Mouse (Mus musculus) myocyte (in vitro differentiated cells): ENCODE data around the gene Aftph.

Experiments used
- CEBPB ChIP-seq: IDR thresholded peaks from 2 replicates; pipeline ENCODE4 v1.6.1; 2011; ENCODE audit warnings: mild to moderate bottlenecking, moderate library complexity; ENCODE audit not compliant: poor library complexity, insufficient read depth, severe bottlenecking
- E2F4 ChIP-seq: IDR thresholded peaks from one replicate; pipeline ENCODE4 v1.6.1; 2011; ENCODE audit warnings: mild to moderate bottlenecking, control low read depth, moderate library complexity; ENCODE audit not compliant: insufficient read depth
- MAX ChIP-seq: IDR thresholded peaks from one replicate; pipeline ENCODE4 v1.6.1; 2011; ENCODE audit warnings: low read depth, mild to moderate bottlenecking, control low read depth
- POLR2A ChIP-seq: IDR thresholded peaks from one replicate; pipeline ENCODE4 v1.6.1; 2011; ENCODE audit warnings: low read depth, mild to moderate bottlenecking, control low read depth, moderate library complexity; ENCODE audit not compliant: insufficient read length
- POLR2AphosphoS2 ChIP-seq: IDR thresholded peaks from one replicate; pipeline ENCODE4 v1.6.1; 2011; ENCODE audit warnings: low read depth, control low read depth; ENCODE audit not compliant: insufficient read length
- REST ChIP-seq: IDR thresholded peaks from one replicate; pipeline ENCODE4 v1.6.1; 2011; ENCODE audit warnings: mild to moderate bottlenecking, control low read depth, moderate library complexity; ENCODE audit not compliant: insufficient read depth, insufficient read length
- SRF ChIP-seq: IDR thresholded peaks from one replicate; pipeline ENCODE4 v1.6.1; 2011; ENCODE audit warnings: low read depth; ENCODE audit not compliant: control insufficient read depth, insufficient read length
- TCF12 ChIP-seq: IDR thresholded peaks from one replicate; pipeline ENCODE4 v1.6.1; 2011; ENCODE audit warnings: mild to moderate bottlenecking, control low read depth; ENCODE audit not compliant: poor library complexity, insufficient read depth, severe bottlenecking
- USF1 ChIP-seq: IDR thresholded peaks from one replicate; pipeline ENCODE4 v1.6.1; 2011; ENCODE audit warnings: low read depth, mild to moderate bottlenecking, control low read depth, moderate library complexity

- no peak for TF ChIP-seq E2F4
- no peak for TF ChIP-seq POLR2A
- TF ChIP-seq USF1 = no peak
- no peak for TF ChIP-seq POLR2AphosphoS2
- TF ChIP-seq MAX = no peak
- TF ChIP-seq SRF = no peak
- no peak for TF ChIP-seq REST
- no peak for TF ChIP-seq TCF12
- no peak for TF ChIP-seq CEBPB
Measured at GRCm38 (mm10) chr11:20636114-20636513, 105.3 kb downstream of the Aftph start.
